Mouse (Mus musculus): Measurements from ENCODE around the gene Fes.

Fes gene

GRCm38 (mm10) chr7:80374733-80375132 lies 13.0 kb downstream of the Fes start:
- no peak for DNase-seq (ENCODE audit: low read depth, low spot score)

DNA sequence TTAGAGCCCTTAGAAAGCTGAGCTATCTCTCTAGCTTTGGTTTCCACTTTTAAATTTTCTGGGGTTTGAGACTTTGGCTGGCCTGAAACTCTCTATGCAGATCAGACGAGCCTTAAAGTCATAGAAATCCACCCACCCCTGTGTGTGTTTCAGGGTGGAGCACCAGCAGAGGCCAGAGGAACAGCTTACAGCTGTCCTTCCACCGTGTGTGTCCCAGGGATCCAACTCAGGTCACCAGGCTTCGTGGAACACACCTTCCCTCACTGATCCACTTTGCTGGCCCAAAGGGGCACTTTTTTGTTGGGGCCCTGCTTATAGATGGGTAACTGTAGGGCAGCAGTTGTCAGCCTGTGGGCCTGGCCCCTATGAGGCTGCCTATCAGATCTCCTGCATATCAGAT lies 13.5 kb downstream of the Fes start:
- DNase-seq (ENCODE audit: low read depth, low spot score), result no peak

DNA sequence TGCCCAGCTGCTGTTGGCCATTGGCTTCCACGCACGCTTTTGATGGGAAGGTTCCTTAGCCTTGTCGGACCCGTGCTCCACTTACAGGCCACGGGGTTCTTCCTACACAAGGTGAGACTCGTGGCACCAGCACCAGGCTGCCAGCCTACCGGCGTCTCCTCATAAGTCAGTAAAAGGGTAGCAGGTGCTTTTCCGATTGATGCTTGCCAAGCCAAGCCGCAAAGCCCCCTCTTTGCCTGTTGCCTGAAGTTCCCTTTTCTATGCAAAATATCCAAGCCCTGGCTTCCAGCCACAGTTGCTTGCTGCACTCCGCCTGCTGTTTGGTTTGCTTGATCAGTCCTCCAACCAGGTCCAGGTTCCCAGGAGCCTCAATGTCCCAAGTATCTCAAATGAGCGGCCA lies 13.9 kb downstream of the Fes start:
- DNase-seq (ENCODE audit: low read depth, low spot score), result no peak

DNA sequence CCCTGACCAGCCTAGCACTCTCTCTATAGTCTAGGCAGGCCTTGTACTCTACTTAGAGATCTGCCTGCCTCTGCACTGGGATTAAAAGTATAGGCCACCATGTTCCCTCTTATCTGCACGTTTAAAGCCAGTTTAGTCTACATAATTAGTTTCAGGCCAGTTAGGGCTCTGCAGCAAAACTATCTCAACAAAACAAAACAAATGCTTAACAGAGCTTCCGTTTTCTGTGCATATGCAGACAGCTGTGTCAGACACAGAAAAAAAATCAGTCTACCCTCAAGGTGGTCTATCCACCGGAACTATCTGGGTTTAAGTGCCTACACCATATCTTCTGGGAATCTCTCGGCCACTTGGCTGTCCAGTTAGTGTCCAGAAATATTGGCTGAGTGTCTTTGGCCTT lies 14.4 kb downstream of the Fes start:
- no peak for DNase-seq (ENCODE audit: low read depth, low spot score)

GRCm38 (mm10) chr7:80372667-80373066 lies 15.1 kb downstream of the Fes start:
- DNase-seq (ENCODE audit: low read depth, low spot score), result no peak

DNA sequence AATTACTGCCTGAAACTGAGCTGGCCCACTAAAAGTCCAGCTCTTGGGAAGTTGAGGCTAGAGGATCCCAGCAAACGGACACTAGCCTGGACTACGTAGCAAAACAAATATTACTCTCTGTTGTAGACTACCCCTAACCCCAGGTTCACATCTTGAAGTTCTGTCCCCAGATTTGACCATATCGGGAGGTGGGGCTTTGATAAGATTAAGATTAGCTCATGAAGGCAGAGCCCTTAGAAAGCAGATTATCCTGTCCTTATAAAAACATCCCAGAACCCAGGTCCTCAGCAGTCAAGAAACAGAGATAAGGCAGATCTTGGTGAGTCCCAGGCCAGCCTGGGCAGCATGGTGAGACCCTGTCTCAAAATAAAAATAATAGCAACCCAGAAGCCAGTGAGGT lies 15.6 kb downstream of the Fes start:
- DNase-seq (ENCODE audit: low read depth, low spot score), result no peak

DNA sequence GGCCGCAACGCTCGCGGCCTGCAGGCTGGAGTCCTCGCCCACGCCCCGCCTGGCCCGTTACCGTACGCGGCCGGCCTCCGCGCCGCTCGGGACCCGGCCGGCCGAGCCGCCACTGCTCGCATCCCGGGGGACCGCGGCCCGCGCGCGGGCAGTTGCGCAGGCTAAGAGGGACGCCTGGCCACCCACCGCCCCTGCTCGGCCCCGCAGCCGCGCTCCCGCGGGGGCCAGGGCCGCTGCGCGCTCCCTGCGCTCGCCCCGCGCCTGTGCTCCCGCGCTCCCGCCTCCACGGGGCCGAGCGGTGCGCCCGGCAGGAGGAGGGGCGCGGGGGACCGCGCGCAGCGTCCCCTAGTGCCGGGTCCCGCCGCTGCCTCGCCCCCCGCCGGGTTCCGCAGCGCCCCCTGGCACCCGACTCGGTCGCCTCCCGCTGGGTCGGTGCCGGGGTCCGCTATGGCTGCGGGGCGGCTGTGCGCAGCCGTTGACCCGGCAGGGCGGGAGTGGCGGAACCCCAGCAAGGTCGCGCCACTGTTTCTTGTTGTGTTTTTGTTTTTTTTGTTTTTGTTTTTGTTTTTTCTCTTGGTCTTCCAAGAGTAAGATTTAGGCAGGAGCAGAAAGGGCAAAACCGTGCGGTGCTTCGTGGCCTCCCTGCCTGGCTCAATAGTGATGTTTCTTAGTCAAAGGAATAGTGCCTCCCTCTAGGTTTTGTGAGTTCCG lies 16.6 kb downstream of the Fes start, which contains the start of gene Man2a2:
Gene Man2a2, minus strand, starts transcription at position 335 of the 711 bp plus-strand sequence.
- DNase-seq (ENCODE audit: low read depth, low spot score), result peak; percentile 64

GRCm38 (mm10) chr7:80370649-80371040 lies 17.1 kb downstream of the Fes start:
- DNase-seq (ENCODE audit: low read depth, low spot score), result peak; percentile 92

- no peak for DNase-seq (ENCODE audit: low read depth, low spot score)
Measured at GRCm38 (mm10) chr7:80369967-80370431, 17.7 kb downstream of the Fes start.

DNA sequence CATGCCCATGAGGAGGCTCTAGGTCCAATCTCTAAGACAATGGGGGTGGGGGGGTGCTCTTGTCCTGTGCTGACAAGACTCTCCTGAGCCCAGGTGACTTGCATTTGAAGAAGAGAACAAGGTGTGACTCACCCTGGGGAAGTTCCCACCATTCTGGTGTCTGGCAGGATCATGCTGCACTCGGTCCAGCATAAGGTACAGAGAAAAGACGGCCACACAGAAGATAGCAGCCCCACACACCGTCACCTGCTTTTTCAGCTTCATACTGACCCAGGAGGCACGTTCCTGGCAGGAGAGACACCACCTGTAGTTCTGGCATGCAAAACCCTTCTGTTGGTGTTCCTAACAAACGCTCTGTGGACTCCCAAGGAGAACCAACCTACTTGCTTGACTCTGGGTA lies 18.3 kb downstream of the Fes start:
- no peak for DNase-seq (ENCODE audit: low read depth, low spot score)

GRCm38 (mm10) chr7:80368635-80369421 lies 18.9 kb downstream of the Fes start:
- DNase-seq (ENCODE audit: low read depth, low spot score), result no peak

- DNase-seq (ENCODE audit: low read depth, low spot score), result no peak
Measured at GRCm38 (mm10) chr7:80368009-80368408, 19.7 kb downstream of the Fes start.

DNA sequence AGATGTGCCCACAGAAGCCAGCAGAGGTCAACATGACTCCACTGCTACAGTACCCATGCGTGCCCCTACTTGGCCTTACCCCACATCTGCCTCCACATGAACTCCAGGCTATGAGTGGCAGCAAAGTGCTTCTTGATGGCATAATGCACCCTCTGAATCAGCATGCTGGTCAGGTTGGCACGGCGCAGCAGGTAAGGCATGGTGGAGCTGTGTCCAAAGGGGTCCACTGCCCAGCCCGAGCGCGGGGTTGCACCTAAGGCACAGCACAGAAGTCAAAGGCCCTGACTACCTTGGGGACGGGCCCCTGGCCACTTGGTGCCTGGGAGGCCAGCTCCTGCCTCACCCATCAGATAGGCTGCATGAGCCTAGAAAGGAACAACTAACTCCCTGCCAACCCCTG lies 20.5 kb downstream of the Fes start:
- DNase-seq (ENCODE audit: low read depth, low spot score), result no peak

- peak; percentile 53 for DNase-seq (ENCODE audit: low read depth, low spot score)
Measured at GRCm38 (mm10) chr7:80365759-80366158, 22.0 kb downstream of the Fes start.

- DNase-seq (ENCODE audit: low read depth, low spot score), result no peak
Measured at GRCm38 (mm10) chr7:80360435-80360834, 27.3 kb downstream of the Fes start.

DNA sequence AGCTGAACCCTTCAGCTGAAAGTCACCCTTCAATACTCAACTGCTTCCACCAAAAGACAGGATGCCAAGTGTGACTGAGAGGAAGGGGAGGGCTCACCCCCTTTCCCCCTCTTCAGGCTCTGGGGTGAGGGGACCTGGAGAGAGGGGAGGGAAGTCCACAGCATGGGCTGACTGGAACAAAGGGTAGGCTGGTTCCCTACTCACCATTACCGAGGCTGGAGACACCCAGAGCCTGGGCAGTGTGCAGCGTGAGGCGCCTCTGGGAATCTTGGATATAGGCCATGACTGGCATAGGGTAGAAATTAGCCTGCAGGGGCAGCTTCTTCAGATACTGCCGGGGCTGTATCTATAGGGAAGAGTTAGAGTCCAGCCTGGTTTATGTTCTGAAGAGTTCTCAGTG lies 29.7 kb downstream of the Fes start:
- no peak for DNase-seq (ENCODE audit: low read depth, low spot score)

- no peak for DNase-seq (ENCODE audit: low read depth, low spot score)
Measured at GRCm38 (mm10) chr7:80357156-80357555, 30.6 kb downstream of the Fes start.

DNA sequence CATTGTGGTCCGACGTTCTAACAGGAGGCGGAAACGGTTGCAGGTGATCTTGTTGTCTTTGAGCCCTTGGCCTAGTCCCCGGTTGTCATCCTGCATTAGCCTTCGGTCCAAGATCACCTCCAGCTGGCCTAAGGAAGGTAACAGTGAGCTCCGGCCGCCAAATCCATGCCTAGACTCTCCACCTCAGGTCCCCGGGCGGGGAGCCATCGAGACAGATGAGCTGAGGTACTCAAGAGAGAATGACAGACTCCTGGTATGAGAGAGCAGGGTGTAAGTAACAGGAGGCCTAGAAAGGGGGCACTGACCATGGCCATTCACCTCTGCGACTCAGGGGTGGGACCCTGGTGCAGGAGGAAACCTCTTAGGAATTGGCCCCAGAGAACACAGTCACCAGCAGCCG lies 31.4 kb downstream of the Fes start:
- no peak for DNase-seq (ENCODE audit: low read depth, low spot score)

GRCm38 (mm10) chr7:80352920-80353319 lies 34.8 kb downstream of the Fes start:
- peak; percentile 90 for DNase-seq (ENCODE audit: low read depth, low spot score)

DNA sequence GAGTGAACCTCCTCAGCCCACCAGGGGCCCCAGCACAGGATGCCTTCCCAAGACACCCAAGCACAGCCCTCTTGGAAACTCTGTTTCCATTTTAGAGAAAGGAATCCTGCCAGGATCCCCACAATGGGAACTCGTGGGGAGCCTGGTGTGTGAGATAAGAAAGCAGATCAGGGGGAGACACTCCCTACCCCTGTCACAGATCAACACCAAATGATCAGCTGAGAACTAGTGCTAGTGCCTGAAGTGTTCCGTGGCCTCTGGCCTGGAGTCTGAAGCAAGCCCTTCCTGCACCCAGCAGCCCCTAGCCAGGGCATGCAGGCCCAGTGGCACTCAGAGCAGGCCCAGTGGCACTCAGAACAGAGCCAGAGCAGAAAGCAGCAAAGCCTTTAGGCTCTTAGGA lies 36.9 kb downstream of the Fes start:
- no peak for DNase-seq (ENCODE audit: low read depth, low spot score)

DNA sequence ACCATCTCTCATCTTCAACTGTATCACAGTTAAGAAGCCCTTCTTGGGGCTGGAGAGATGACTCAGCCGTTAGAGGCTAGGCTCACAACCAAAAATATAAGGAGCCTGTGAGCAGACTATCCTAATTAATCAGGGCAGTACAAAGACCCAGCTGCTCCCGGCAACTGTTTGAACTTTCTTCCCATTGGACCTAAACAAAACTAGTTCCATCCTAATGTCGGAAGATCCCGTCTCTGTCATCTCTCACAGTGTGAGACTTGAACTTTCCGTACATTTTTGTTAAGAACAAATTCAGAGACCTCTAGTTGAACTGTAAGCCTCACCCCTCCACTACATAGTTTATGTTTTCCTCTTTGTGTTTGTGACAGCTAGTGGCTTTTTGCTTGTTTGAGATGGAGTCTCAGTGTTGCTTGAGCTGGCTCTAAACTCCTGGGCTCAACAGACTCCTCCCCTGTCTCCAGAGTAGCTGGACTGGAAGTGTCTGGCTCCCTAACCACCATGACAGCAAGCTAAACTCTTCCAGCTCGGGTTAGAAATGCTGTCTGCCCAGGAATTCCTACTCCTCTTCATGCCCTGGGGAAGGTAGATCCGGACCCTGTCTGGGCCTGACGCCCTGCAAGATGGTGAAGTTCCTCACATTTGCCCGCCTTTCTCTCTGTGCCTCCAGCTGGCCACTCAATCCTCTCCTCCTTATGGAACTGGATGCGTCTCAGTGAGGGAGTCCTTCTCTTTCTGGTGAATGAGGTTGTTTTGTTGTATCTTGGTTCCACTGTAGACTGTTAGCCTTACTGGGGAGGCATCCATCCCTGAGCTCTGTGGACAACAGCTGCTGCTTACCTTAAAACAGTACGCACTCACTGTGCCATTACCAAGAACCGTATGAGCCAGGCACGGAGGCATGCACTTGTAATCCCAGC lies 39.8 kb downstream of the Fes start:
- no peak for DNase-seq (ENCODE audit: low read depth, low spot score)

DNA sequence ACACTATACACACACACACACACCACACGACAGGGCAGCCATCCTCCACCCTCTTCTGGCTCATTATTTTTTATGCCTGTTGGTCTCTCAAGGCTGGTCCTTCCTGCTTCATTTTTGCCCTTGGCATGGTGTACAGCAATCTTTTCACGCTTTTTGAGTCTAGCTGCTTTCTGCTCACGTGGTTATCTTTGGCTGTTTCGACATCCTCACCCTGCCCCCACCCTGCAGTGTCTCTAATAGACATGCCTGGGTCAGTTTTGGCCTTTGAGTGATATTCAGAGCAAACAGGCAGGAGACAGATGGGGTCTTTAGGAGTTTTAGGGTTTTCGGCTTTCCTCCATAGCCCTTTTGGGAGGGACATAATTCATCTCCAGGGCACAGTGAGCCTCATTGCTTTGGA lies 40.9 kb downstream of the Fes start:
- no peak for DNase-seq (ENCODE audit: low read depth, low spot score)

Data from skeletal muscle tissue, adult 2 months (tissue).